Mouse (Mus musculus) intestine, postnatal 0 days (tissue): ENCODE results near the gene Tmem238l. TPM values are rescaled to one million over a fixed set of nuclear protein-coding genes. Genes with fewer than 3 reads are reported as not detected.

Source experiments
- ATAC-seq: fragments of 200-750 bp; cut with Nextera tagmentation; 2 replicates; pipeline ENCODE4 v1.8.0; 2017; ENCODE audit warnings: mild to moderate bottlenecking, moderate TSS enrichment, moderate library complexity
- H3K27ac ChIP-seq: fragments of 300-500 bp; sonication (generic); 2 replicates; pipeline ENCODE4 v1.5.1; 2014; ENCODE audit warnings: mild to moderate bottlenecking, low read depth, low read length, moderate library complexity
- H3K27me3 ChIP-seq: fragments of 300-500 bp; sonication (generic); replicated peaks from 2 replicates; pipeline ENCODE4 v1.6.1; 2014; ENCODE audit warnings: low read length, mixed read lengths; ENCODE audit not compliant: control insufficient read depth, insufficient read depth
- H3K36me3 ChIP-seq: fragments of 300-500 bp; sonication (generic); 2 replicates; pipeline ENCODE4 v1.6.1; 2014; ENCODE audit warnings: mild to moderate bottlenecking, moderate library complexity; ENCODE audit not compliant: control insufficient read depth, insufficient read depth
- H3K4me1 ChIP-seq: fragments of 300-500 bp; sonication (generic); replicated peaks from 2 replicates; pipeline ENCODE4 v1.6.1; 2014; ENCODE audit warnings: antibody characterized with exemption, low read length, mixed read lengths; ENCODE audit not compliant: control insufficient read depth, insufficient read depth
- H3K4me2 ChIP-seq: fragments of 300-500 bp; sonication (generic); replicated peaks from 2 replicates; pipeline ENCODE4 v1.6.1; 2014; ENCODE audit warnings: low read depth, mild to moderate bottlenecking, moderate library complexity
- H3K4me3 ChIP-seq: fragments of 300-500 bp; sonication (generic); 2 replicates; pipeline ENCODE4 v1.5.1; 2014; ENCODE audit warnings: low read depth, low read length
- H3K9ac ChIP-seq: fragments of 300-500 bp; sonication (generic); 2 replicates; pipeline ENCODE4 v1.6.1; 2014; ENCODE audit warnings: mild to moderate bottlenecking, low read depth, low read length
- H3K9me3 ChIP-seq: fragments of 300-500 bp; sonication (generic); 2 replicates; pipeline ENCODE4 v1.6.1; 2016; ENCODE audit warnings: mixed run types; ENCODE audit not compliant: control insufficient read depth
- CTCF ChIP-seq: sonication (generic); IDR thresholded peaks from 2 replicates; pipeline ENCODE4 v1.5.1; 2016; ENCODE audit warnings: low read depth, mild to moderate bottlenecking, control low read depth, antibody characterized with exemption, moderate library complexity
- WGBS: fragments of 180-500 bp; shearing (Covaris S2); extraction: QIAGEN DNeasy Blood & Tissue Kit; methylation state at CpG from one replicate; pipeline ENCODE4 v1.1.7; 2014; 5-methylcytosine and 5-hydroxymethylcytosine counted together
- polyA plus RNA-seq: library from polyadenylated mRNA; unstranded; fragments of >200 nt; fragmentation: Nextera tagmentation; extraction: Ambion mirVana; gene quantifications from 2 replicates; pipeline ENCODE4 v1.2.1, GENCODE M21; 2015

Gene Tmem238l
- polyA plus RNA-seq, 1 experiment from 2014 or later, result 10.5 TPM

DNA sequence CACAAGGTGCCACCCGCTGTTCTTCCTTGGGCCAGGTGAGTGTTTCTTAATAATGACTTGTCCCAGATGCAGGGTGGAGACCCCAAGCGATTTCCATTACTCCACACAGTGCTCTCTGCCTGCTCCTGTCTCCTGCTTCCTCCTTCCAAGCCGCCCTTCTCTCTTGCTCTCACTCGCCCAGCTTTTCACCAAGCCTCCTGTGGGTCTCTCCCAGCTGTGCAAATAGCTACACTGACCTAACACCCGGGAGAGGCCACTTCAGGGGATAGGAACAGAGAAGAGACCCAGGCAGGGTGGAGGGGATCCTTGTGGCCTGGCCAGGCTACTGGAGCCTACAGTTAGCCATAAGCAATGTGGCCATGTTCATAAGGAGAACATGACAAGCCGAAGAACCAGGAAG lies 9.5 kb upstream of the Tmem238l start:
- H3K27me3 ChIP-seq, result no peaks in the 10 kb centered on the region
- H3K4me3 ChIP-seq, result no peak overlapping the region
- WGBS, result 48% methylated on average over 6 of the region's 6 CpGs
- 0 out of 2 replicates have a peak overlapping the region, but pooled peaks have one; percentile 34 for H3K9ac ChIP-seq
- peak overlapping the region; percentile 51 for H3K4me2 ChIP-seq
- TF ChIP-seq CTCF, result no peak
- peak overlapping the region; percentile 65 for H3K27ac ChIP-seq
- H3K9me3 ChIP-seq, result no peaks in the 10 kb centered on the region
- no peaks in the 10 kb centered on the region for H3K4me1 ChIP-seq
- peak; percentile 41 for ATAC-seq
- H3K36me3 ChIP-seq, result no peaks in the 10 kb centered on the region

GRCm38 (mm10) chr11:66960797-66961196 lies 4.4 kb downstream of the Tmem238l start:
- 23% methylated on average over 1 of the region's 1 CpGs for WGBS
- peak; percentile 68 for ATAC-seq
- no peaks in the 10 kb centered on the region for H3K27me3 ChIP-seq

DNA sequence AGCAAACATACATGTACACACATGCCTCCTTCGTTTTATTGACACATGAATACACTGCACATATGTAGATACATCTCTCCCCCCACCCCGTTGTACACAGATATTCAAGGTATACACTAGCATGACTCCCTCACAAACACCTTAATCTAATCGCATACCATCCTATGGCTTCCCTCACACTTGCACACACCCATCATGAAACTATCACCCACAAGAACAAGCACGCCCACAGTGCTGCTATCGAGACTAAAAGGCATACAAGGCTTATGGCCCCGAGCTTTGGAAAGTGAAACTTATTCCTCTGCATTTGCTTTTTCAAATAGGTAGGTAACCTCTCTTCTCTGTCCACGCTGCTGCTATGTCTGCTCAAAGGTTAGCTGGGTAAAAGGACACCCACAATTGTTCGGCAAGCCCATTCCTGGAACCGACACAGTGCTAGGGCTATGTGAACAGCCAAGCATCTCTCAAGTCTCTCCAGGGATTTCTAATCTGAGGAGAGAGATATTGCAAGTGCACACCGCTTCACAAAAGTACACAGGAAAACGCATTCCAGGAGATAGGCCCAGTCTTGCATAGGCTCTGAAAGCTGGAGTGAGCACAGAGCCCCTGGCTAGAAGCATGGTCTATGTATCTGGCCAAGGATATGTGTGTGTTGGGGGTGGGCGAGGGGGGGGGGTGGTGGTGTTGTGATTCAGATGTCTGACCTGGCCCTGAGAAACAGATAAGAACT lies 5.2 kb downstream of the Tmem238l start:
- WGBS, result 43% methylated on average over 12 of the region's 12 CpGs
- Histone ChIP-seq H3K27ac (peak overlapping the region; percentile 70), H3K4me1 (peaks cover 3% of the 10 kb centered on the region; the same call in 1 of the 2 replicates), H3K9ac (no peak overlapping the region), H3K36me3 (no peaks in the 10 kb centered on the region), H3K27me3 (no peaks in the 10 kb centered on the region), H3K9me3 (no peaks in the 10 kb centered on the region), H3K4me2 (peak overlapping the region; percentile 35), H3K4me3 (no peak overlapping the region)
- no peak for TF ChIP-seq CTCF
- ATAC-seq, result peak; percentile 62

More at GRCm38 (mm10) chr11:66960797-66961196, 4.4 kb downstream of the Tmem238l start:
- H3K9me3 ChIP-seq, result no peaks in the 10 kb centered on the region
- no peaks in the 10 kb centered on the region for H3K36me3 ChIP-seq
- peak overlapping the region; percentile 35 for H3K4me2 ChIP-seq
- H3K9ac ChIP-seq, result no peak overlapping the region
- peak overlapping the region; percentile 70 for H3K27ac ChIP-seq
- H3K4me1 ChIP-seq, result peaks cover 3% of the 10 kb centered on the region; the same call in 1 of the 2 replicates
- TF ChIP-seq CTCF, result no peak
- H3K4me3 ChIP-seq, result no peak overlapping the region

DNA sequence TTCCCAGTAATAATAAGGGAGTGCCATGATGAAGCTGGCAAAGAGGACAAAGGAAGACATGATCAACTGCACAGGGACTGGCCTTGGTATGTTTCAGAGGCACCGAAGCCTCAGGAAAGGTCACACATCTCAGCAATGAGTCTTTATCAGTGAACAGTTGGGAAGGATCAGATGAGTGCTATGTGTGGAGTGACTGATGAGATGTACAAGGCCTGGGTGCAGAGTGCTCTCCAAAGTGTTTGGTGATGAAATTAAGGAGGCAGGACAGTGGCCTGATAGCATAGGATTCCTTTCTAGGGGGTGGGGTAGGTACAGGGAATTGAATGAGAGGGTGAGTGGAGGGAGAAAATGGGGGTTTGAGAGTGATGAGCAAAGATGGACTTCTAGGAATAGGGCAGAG lies 7.0 kb downstream of the Tmem238l start:
- Histone ChIP-seq H3K9ac (no peak overlapping the region), H3K36me3 (no peaks in the 10 kb centered on the region), H3K27ac (no peak overlapping the region), H3K9me3 (no peaks in the 10 kb centered on the region), H3K4me3 (no peak overlapping the region), H3K4me2 (no peak overlapping the region), H3K27me3 (no peaks in the 10 kb centered on the region), H3K4me1 (peaks cover 3% of the 10 kb centered on the region; the same call in 1 of the 2 replicates)
- no peak for TF ChIP-seq CTCF
- WGBS, result 85% methylated on average over 1 of the region's 1 CpGs
- no peak for ATAC-seq

- 34% methylated on average over 7 of the region's 7 CpGs for WGBS
- no peak overlapping the region for H3K27ac ChIP-seq
- H3K9ac ChIP-seq, result no peak overlapping the region
- no peaks in the 10 kb centered on the region for H3K9me3 ChIP-seq
- TF ChIP-seq CTCF, result no peak
- ATAC-seq, result no peak
- no peak overlapping the region for H3K4me3 ChIP-seq
- H3K4me1 ChIP-seq, result no peaks in the 10 kb centered on the region
- no peaks in the 10 kb centered on the region for H3K36me3 ChIP-seq
- no peaks in the 10 kb centered on the region for H3K27me3 ChIP-seq
- no peak overlapping the region for H3K4me2 ChIP-seq
Measured at GRCm38 (mm10) chr11:66966500-66967116, 10.2 kb downstream of the Tmem238l start.

DNA sequence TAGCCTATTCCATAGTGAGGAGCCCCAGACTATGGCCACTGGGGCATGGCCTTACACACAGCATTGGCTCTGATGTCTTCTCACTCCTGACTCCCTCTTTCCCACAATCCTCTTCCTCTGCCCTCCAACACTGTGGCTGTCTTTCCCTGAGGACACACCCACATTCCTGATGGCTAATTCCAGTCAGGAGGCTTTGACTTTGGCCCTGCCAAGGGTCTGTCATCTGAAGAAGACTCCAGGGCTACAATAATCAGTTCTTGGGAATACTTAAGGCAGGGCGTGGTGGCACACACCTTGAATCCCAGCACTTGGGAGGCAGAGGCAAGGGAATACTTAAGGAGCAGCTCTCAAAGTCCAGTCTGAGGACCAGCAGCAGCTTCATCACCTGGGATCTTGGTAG lies 12.1 kb downstream of the Tmem238l start:
- H3K27ac ChIP-seq, result no peak overlapping the region
- 48% methylated on average over 1 of the region's 1 CpGs for WGBS

More for the DNA sequence above, 12.1 kb downstream of the Tmem238l start:
- Histone ChIP-seq H3K4me3 (no peak overlapping the region), H3K4me2 (no peak overlapping the region), H3K9ac (no peak overlapping the region), H3K36me3 (no peaks in the 10 kb centered on the region), H3K4me1 (no peaks in the 10 kb centered on the region), H3K27me3 (no peaks in the 10 kb centered on the region), H3K9me3 (no peaks in the 10 kb centered on the region)
- peak; percentile 80 for ATAC-seq
- TF ChIP-seq CTCF, result no peak
